Mouse (Mus musculus) spleen, adult 2 months (tissue): Measurements from ENCODE around the gene Lonp2.

Experiments
- CTCF ChIP-seq: fragments of 200-500 bp; IDR thresholded peaks from 2 replicates; pipeline ENCODE4 v1.5.1; 2011; ENCODE audit warnings: mild to moderate bottlenecking, inconsistent platforms; ENCODE audit not compliant: insufficient read depth, insufficient read length, insufficient replicate concordance; ENCODE audit errors: extremely low read depth
- POLR2A ChIP-seq: fragments of 200-500 bp; IDR thresholded peaks from 2 replicates; pipeline ENCODE4 v1.6.1; 2011; ENCODE audit warnings: low read depth, low read length, inconsistent platforms

DNA sequence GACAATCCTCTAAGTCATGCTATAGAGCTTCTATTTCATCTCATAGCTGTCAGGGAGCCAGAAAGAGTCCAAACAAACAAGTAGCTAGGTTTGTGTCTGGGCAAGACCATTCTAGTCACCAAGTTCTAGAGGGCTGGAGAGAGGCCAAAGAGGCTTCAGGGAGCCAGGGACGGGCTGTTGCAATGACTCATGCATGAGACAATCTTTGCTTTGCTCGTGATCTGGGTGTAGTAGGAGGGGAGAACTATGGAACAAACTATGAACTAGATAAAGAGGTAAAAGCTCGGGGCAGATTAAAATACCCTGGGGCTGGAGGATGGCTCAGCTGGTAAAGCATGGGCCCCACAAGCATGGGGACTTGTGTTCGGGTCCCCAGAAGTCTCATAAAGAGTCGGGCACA lies 144.7 kb downstream of the Lonp2 start:
- TF ChIP-seq CTCF, result no peak
- TF ChIP-seq POLR2A, result no peak
